Mouse (Mus musculus) cerebral cortex, adult 2 months (tissue): ENCODE measurements around the gene Ptcra.

Experiments
- WGBS: fragments of 180-500 bp; shearing (Covaris S2); methylation state at CpG from one replicate; pipeline ENCODE4 v1.1.7; 2018; 5-methylcytosine and 5-hydroxymethylcytosine counted together

Gene Ptcra

GRCm38 (mm10) chr17:46771616-46772015 lies 8.1 kb upstream of the Ptcra start:
- 65% methylated on average over 17 of the region's 17 CpGs for WGBS

GRCm38 (mm10) chr17:46771025-46771424 lies 7.5 kb upstream of the Ptcra start:
- WGBS = 88% methylated on average over 4 of the region's 4 CpGs

GRCm38 (mm10) chr17:46770546-46770945 lies 7.0 kb upstream of the Ptcra start:
- 91% methylated on average over 11 of the region's 11 CpGs for WGBS

- WGBS = 63% methylated on average over 8 of the region's 8 CpGs
These were observed 4.4 kb upstream of the Ptcra start for GRCm38 (mm10) chr17:46767868-46768267.

GRCm38 (mm10) chr17:46764916-46765315 lies 1.4 kb upstream of the Ptcra start:
- 39% methylated on average over 9 of the region's 9 CpGs for WGBS

GRCm38 (mm10) chr17:46758753-46759152 lies 4.8 kb downstream of the Ptcra start:
- 55% methylated on average over 12 of the region's 12 CpGs for WGBS

GRCm38 (mm10) chr17:46751794-46752556 lies 11.5 kb downstream of the Ptcra start, which contains the start of gene Cnpy3:
Cnpy3 (minus strand) TSS chr17:46752214.
- WGBS = under 1% methylated on average over 57 of the region's 58 CpGs

- 21% methylated on average over 16 of the region's 16 CpGs for WGBS
These were observed 12.3 kb downstream of the Ptcra start for GRCm38 (mm10) chr17:46751056-46751793.

- WGBS = 88% methylated on average over 4 of the region's 4 CpGs
These were observed 12.9 kb downstream of the Ptcra start for GRCm38 (mm10) chr17:46750580-46750979.

GRCm38 (mm10) chr17:46749282-46749681 lies 14.2 kb downstream of the Ptcra start:
- WGBS = 76% methylated on average over 5 of the region's 5 CpGs

GRCm38 (mm10) chr17:46747806-46748205 lies 15.7 kb downstream of the Ptcra start:
- WGBS = 89% methylated on average over 2 of the region's 2 CpGs

- 73% methylated on average over 8 of the region's 8 CpGs for WGBS
These were observed 16.3 kb downstream of the Ptcra start for GRCm38 (mm10) chr17:46747234-46747633.

GRCm38 (mm10) chr17:46745506-46745905 lies 18.0 kb downstream of the Ptcra start:
- 78% methylated on average over 2 of the region's 2 CpGs for WGBS

- 65% methylated on average over 9 of the region's 9 CpGs for WGBS
These were observed 20.5 kb downstream of the Ptcra start for GRCm38 (mm10) chr17:46742986-46743385.

- WGBS = 96% methylated on average over 6 of the region's 6 CpGs
These were observed 22.2 kb downstream of the Ptcra start for GRCm38 (mm10) chr17:46741305-46741704.

- 63% methylated on average over 10 of the region's 10 CpGs for WGBS
These were observed 27.4 kb downstream of the Ptcra start for GRCm38 (mm10) chr17:46736160-46736559.

GRCm38 (mm10) chr17:46735287-46735686 lies 28.2 kb downstream of the Ptcra start:
- 93% methylated on average over 7 of the region's 7 CpGs for WGBS

- 95% methylated on average over 3 of the region's 3 CpGs for WGBS
These were observed 29.5 kb downstream of the Ptcra start for GRCm38 (mm10) chr17:46734055-46734454.

- 24% methylated on average over 24 of the region's 24 CpGs for WGBS
These were observed 34.6 kb downstream of the Ptcra start, which contains the start of gene Gnmt for GRCm38 (mm10) chr17:46728904-46729318. Gnmt (minus strand) TSS chr17:46729168.

- 65% methylated on average over 11 of the region's 11 CpGs for WGBS
These were observed 35.0 kb downstream of the Ptcra start for GRCm38 (mm10) chr17:46728496-46728895.

- WGBS = 45% methylated on average over 6 of the region's 6 CpGs
These were observed 35.5 kb downstream of the Ptcra start for GRCm38 (mm10) chr17:46728021-46728420.

GRCm38 (mm10) chr17:46727271-46727670 lies 36.2 kb downstream of the Ptcra start:
- WGBS = 97% methylated on average over 11 of the region's 11 CpGs
